Mouse (Mus musculus) spleen, adult 2 months (tissue): ENCODE measurements around the gene Bcl7c. TPM values are rescaled to one million over a fixed set of nuclear protein-coding genes. Genes with fewer than 3 reads are reported as not detected.
A peak's percentile ranks its signal among the peaks of the same experiment; 100 is the strongest.

ENCODE experiments used
- DNase-seq, 2 experiments: peaks; one replicate each; pipeline versions ENCODE4 v3.0.0 to v3.0.0-alpha.2; 2012 to 2021; ENCODE audit warnings: low spot score in 2 of 2, low read depth in 1 of 2
- H3K27ac ChIP-seq: fragments of 200-500 bp; 2 replicates; pipeline ENCODE4 v1.5.1; 2012; ENCODE audit warnings: low read length, inconsistent platforms; ENCODE audit not compliant: insufficient read depth
- H3K27me3 ChIP-seq: fragments of 200-500 bp; 2 replicates; pipeline ENCODE4 v1.6.1; 2012; ENCODE audit warnings: mild to moderate bottlenecking, moderate library complexity, low read length, inconsistent platforms; ENCODE audit not compliant: control insufficient read depth, insufficient read depth
- H3K36me3 ChIP-seq: fragments of 200-500 bp; 2 replicates; pipeline ENCODE4 v1.6.1; 2012; ENCODE audit warnings: mild to moderate bottlenecking, low read length, inconsistent platforms; ENCODE audit not compliant: control insufficient read depth, insufficient read depth
- H3K4me1 ChIP-seq: fragments of 200-500 bp; 2 replicates; pipeline ENCODE4 v1.6.1; 2011; ENCODE audit warnings: inconsistent platforms; ENCODE audit not compliant: control insufficient read depth, insufficient read depth, insufficient read length
- H3K4me3 ChIP-seq: fragments of 200-500 bp; 2 replicates; pipeline ENCODE4 v1.5.1; 2011; ENCODE audit warnings: mild to moderate bottlenecking, inconsistent platforms; ENCODE audit not compliant: insufficient read depth, insufficient read length; ENCODE audit errors: extremely low read depth
- CTCF ChIP-seq: fragments of 200-500 bp; IDR thresholded peaks from 2 replicates; pipeline ENCODE4 v1.5.1; 2011; ENCODE audit warnings: mild to moderate bottlenecking, inconsistent platforms; ENCODE audit not compliant: insufficient read depth, insufficient read length, insufficient replicate concordance; ENCODE audit errors: extremely low read depth
- POLR2A ChIP-seq: fragments of 200-500 bp; IDR thresholded peaks from 2 replicates; pipeline ENCODE4 v1.6.1; 2011; ENCODE audit warnings: low read depth, low read length, inconsistent platforms
- WGBS: fragments of 180-500 bp; shearing (Covaris S2); methylation state at CpG from one replicate; pipeline ENCODE4 v1.1.7; 2018; 5-methylcytosine and 5-hydroxymethylcytosine counted together
- polyA plus RNA-seq: library from polyadenylated mRNA; depleted of rRNA; stranded (reverse); fragments of >200 nt; gene quantifications from 2 replicates; pipeline ENCODE4 v1.2.3, GENCODE M21; 2012; rRNA removed

Bcl7c gene
- 17.7 and 26.1 TPM in 2 replicates for polyA plus RNA-seq

- peaks cover 12% of the 10 kb centered on the region for H3K4me1 ChIP-seq
- TF ChIP-seq CTCF (peak; percentile 57; the same call in 1 of the 2 replicates), POLR2A (no peak)
- DNase-seq, result peak; percentile 62 to 82
- peak within 1 kb of the TSS; percentile 69 for H3K27ac ChIP-seq
- peak within 1 kb of the TSS; percentile 67 for H3K4me3 ChIP-seq
- H3K27me3 ChIP-seq, result no peaks in the 10 kb centered on the region
- H3K36me3 ChIP-seq, result peaks cover 4% of the 10 kb centered on the region
- 2% methylated on average over 88 of the region's 90 CpGs for WGBS
These were observed at the start of gene Bcl7c for GRCm38 (mm10) chr7:127708207-127709078. Gene Bcl7c (minus strand): TSS chr7:127708933.

- no peaks in the 10 kb centered on the region for H3K27me3 ChIP-seq
- no peak for DNase-seq
- no peak for TF ChIP-seq POLR2A
- TF ChIP-seq CTCF, result no peak
- 93% methylated on average over 7 of the region's 7 CpGs for WGBS
- H3K36me3 ChIP-seq, result peaks cover 9% of the 10 kb centered on the region
- no peak overlapping the region for H3K27ac ChIP-seq
- no peak overlapping the region for H3K4me3 ChIP-seq
- H3K4me1 ChIP-seq, result no peaks in the 10 kb centered on the region
These were observed 45.0 kb upstream of the Bcl7c start for GRCm38 (mm10) chr7:127753741-127754140.

GRCm38 (mm10) chr7:127753158-127753557, 44.4 kb upstream of the Bcl7c start:
- DNase-seq, result no peak
- H3K27me3 ChIP-seq, result no peaks in the 10 kb centered on the region
- WGBS, result 68% methylated on average over 5 of the region's 5 CpGs
- no peak overlapping the region for H3K27ac ChIP-seq
- H3K4me1 ChIP-seq, result no peaks in the 10 kb centered on the region
- TF ChIP-seq CTCF (no peak), POLR2A (no peak)
- no peak overlapping the region for H3K4me3 ChIP-seq
- peaks cover 9% of the 10 kb centered on the region for H3K36me3 ChIP-seq

GRCm38 (mm10) chr7:127752069-127752468, 43.3 kb upstream of the Bcl7c start:
- no peak for DNase-seq
- WGBS, result 97% methylated on average over 27 of the region's 27 CpGs
- TF ChIP-seq CTCF, result no peak
- no peak for TF ChIP-seq POLR2A
- 0 out of 2 replicates have a peak, but pooled peaks cover under 1% of the 10 kb centered on the region for H3K4me1 ChIP-seq
- H3K27ac ChIP-seq, result no peak overlapping the region
- no peaks in the 10 kb centered on the region for H3K27me3 ChIP-seq
- no peak overlapping the region for H3K4me3 ChIP-seq
- H3K36me3 ChIP-seq, result peaks cover 9% of the 10 kb centered on the region

- no peak overlapping the region for H3K27ac ChIP-seq
- no peak overlapping the region for H3K4me3 ChIP-seq
- H3K4me1 ChIP-seq, result peaks cover 5% of the 10 kb centered on the region; the same call in 1 of the 2 replicates
- 97% methylated on average over 5 of the region's 5 CpGs for WGBS
- H3K36me3 ChIP-seq, result peaks cover 9% of the 10 kb centered on the region
- DNase-seq, result no peak
- no peaks in the 10 kb centered on the region for H3K27me3 ChIP-seq
- TF ChIP-seq CTCF, result no peak
- no peak for TF ChIP-seq POLR2A
These were observed 42.9 kb upstream of the Bcl7c start for GRCm38 (mm10) chr7:127751619-127752018.

GRCm38 (mm10) chr7:127750131-127751127, 41.7 kb upstream of the Bcl7c start:
- no peak for DNase-seq
- no peak overlapping the region for H3K27ac ChIP-seq
- 90% methylated on average over 19 of the region's 19 CpGs for WGBS

More at GRCm38 (mm10) chr7:127750131-127751127, 41.7 kb upstream of the Bcl7c start:
- TF ChIP-seq POLR2A, result no peak
- TF ChIP-seq CTCF, result no peak
- Histone ChIP-seq H3K4me1 (peaks cover 6% of the 10 kb centered on the region; the same call in 1 of the 2 replicates), H3K27me3 (no peaks in the 10 kb centered on the region), H3K36me3 (peaks cover 9% of the 10 kb centered on the region), H3K4me3 (no peak overlapping the region)
